Mouse (Mus musculus) midbrain, embryonic 14.5 days (tissue): ENCODE results near the gene Tex2. TPM values are rescaled to one million over a fixed set of nuclear protein-coding genes. Genes with fewer than 3 reads are reported as not detected.

Experiments used
- ATAC-seq: fragments of 200-750 bp; cut with Nextera tagmentation; 2 replicates; pipeline ENCODE4 v1.8.0; 2017; ENCODE audit warnings: moderate number of reproducible peaks, moderate library complexity; ENCODE audit not compliant: low FRiP score, low TSS enrichment
- DNase-seq: peaks from one replicate; pipeline ENCODE4 v3.0.0-alpha.2; 2015
- H3K27ac ChIP-seq: fragments of 300-500 bp; sonication (generic); replicated peaks from 2 replicates; pipeline ENCODE4 v1.5.1; 2014; ENCODE audit warnings: mild to moderate bottlenecking, low read depth, low read length, moderate library complexity
- H3K27me3 ChIP-seq: fragments of 300-500 bp; sonication (generic); 2 replicates; pipeline ENCODE4 v1.6.1; 2014; ENCODE audit warnings: low read length, control low read depth, mixed read lengths; ENCODE audit not compliant: control insufficient read depth, insufficient read depth
- H3K36me3 ChIP-seq: fragments of 300-500 bp; sonication (generic); 2 replicates; pipeline ENCODE4 v1.6.1; 2014; ENCODE audit warnings: low read length, control low read depth; ENCODE audit not compliant: control insufficient read depth, insufficient read depth
- H3K4me1 ChIP-seq: fragments of 300-500 bp; sonication (generic); 2 replicates; pipeline ENCODE4 v1.6.1; 2014; ENCODE audit warnings: mild to moderate bottlenecking, antibody characterized with exemption, low read length, control low read depth; ENCODE audit not compliant: control insufficient read depth, insufficient read depth
- H3K4me2 ChIP-seq: fragments of 300-500 bp; sonication (generic); 2 replicates; pipeline ENCODE4 v1.6.1; 2014; ENCODE audit warnings: mild to moderate bottlenecking, low read length, moderate library complexity
- H3K4me3 ChIP-seq: fragments of 300-500 bp; sonication (generic); replicated peaks from 2 replicates; pipeline ENCODE4 v1.5.1; 2014; ENCODE audit warnings: low read depth, low read length
- H3K9ac ChIP-seq: fragments of 300-500 bp; sonication (generic); replicated peaks from 2 replicates; pipeline ENCODE4 v1.6.1; 2014; ENCODE audit warnings: mild to moderate bottlenecking, low read length, moderate library complexity
- H3K9me3 ChIP-seq: fragments of 300-500 bp; sonication (generic); 2 replicates; pipeline ENCODE4 v1.6.1; 2016; ENCODE audit warnings: low read length, control low read depth, mixed read lengths; ENCODE audit not compliant: control insufficient read depth
- WGBS: fragments of 180-500 bp; shearing (Covaris S2); extraction: QIAGEN DNeasy Blood & Tissue Kit; methylation state at CpG from one replicate; pipeline ENCODE4 v1.1.7; 2014; 5-methylcytosine and 5-hydroxymethylcytosine counted together
- polyA plus RNA-seq: library from polyadenylated mRNA; unstranded; fragments of >200 nt; fragmentation: Nextera tagmentation; extraction: Ambion mirVana; gene quantifications from 2 replicates; pipeline ENCODE4 v1.2.1, GENCODE M21; 2014

Gene Tex2
- polyA plus RNA-seq, 1 experiment from 2014 or later = 29.1 TPM

DNA sequence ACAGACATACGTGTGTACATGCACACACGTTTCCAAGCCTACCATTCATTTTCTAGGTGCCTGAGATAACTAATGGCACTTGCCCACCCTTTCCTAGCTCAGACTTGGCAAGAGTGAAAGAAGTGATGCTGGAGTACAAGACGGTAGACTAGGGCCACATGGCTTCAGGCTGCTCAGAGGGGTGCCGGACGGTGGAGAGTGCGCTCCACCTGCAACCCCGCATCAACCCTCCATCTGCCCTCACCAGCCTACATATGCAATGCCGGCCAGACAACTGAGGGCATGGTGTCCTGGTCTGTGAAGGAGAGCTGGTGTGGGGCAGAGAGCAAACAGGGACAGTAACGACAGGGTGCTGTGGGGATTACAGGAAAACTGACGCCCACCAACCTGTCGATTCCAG lies 22.0 kb downstream of the Tex2 start:
- ATAC-seq = no peak
- Histone ChIP-seq H3K4me3 (no peak overlapping the region), H3K36me3 (no peaks in the 10 kb centered on the region), H3K27ac (no peak overlapping the region), H3K27me3 (no peaks in the 10 kb centered on the region), H3K9ac (no peak overlapping the region), H3K4me2 (no peak overlapping the region), H3K4me1 (no peaks in the 10 kb centered on the region), H3K9me3 (no peaks in the 10 kb centered on the region)
- DNase-seq = no peak
- 93% methylated on average over 11 of the region's 11 CpGs for WGBS

DNA sequence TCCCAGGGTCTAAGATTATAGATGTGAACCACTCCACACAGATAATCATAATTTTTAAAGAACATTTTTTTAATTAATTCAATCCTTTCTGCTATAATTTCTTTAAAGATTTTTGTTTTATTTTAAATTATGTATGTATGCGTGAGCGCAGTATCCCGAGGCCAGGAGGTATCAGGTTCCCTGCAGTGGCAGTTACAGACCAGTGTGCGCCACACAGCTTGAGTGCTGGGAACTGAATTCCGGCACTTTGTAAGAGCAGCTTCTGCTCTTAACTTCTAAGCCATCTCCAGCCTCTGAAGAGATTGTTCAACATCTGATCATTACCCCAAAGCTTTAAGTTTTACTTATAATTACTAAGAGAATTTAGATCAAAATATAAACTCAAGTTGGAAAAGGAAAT lies 23.1 kb downstream of the Tex2 start:
- no peaks in the 10 kb centered on the region for H3K27me3 ChIP-seq
- 44% methylated on average over 5 of the region's 5 CpGs for WGBS
- no peaks in the 10 kb centered on the region for H3K4me1 ChIP-seq
- no peak overlapping the region for H3K4me3 ChIP-seq
- DNase-seq = no peak
- no peak overlapping the region for H3K9ac ChIP-seq
- H3K4me2 ChIP-seq = no peak overlapping the region
- no peaks in the 10 kb centered on the region for H3K36me3 ChIP-seq
- ATAC-seq = no peak
- H3K27ac ChIP-seq = no peak overlapping the region
- H3K9me3 ChIP-seq = no peaks in the 10 kb centered on the region

DNA sequence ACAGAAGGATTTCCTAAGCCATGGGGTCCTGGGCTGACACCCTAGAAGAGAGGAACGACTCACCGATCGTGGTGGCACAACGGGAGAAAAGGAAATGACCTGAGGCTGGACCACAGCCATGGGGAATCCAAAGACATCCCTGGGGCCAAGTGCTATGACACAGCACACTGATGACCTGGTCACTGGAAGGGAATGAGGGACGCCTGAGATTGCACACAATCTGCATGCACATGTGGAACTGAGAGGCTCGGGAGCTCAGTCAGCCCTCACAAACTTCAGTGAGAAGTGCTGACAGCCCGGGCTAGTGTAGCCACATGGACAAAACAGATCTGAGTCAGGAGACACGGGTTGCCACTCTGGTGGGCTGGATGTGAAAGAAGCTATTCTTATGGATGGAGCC lies 24.4 kb downstream of the Tex2 start:
- ATAC-seq (no peak), DNase-seq (no peak)
- Histone ChIP-seq H3K27ac (no peak overlapping the region), H3K36me3 (no peaks in the 10 kb centered on the region), H3K9ac (no peak overlapping the region), H3K4me1 (no peaks in the 10 kb centered on the region), H3K4me2 (no peak overlapping the region), H3K27me3 (no peaks in the 10 kb centered on the region), H3K4me3 (no peak overlapping the region), H3K9me3 (no peaks in the 10 kb centered on the region)
- WGBS = 52% methylated on average over 8 of the region's 8 CpGs

DNA sequence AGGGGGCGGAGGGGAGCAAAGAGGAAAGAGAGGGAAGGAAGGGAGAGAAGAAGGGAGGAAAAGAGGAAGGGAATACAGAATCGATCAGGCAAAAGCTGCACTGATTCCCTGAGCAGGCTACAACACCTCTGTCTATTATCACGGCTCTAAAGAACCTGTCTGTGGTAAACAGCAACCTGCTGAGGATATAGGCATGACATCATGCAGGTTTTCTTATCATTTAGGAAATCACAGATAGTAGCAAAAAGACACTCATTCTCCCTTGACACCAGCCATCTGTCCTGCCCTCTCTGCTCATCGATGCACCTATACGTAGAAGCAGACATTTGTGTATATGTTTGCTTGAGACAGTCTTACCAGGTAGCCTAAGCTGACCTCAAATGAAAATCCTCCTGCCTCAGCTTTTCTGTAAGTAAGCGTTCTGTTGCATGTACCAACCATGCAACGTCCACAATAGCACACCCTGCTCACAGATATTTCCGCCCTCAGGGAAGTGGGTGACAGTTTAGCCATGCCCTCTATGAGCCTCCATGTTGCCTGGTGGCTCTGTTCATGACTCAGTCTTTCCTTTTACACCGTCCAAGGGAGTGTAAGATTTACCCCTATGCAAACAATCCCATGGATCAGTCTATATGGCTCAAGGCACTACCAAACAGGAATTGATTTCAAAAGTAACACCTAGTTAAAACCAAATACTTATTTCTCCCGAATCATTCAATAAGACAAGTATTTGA lies 25.3 kb downstream of the Tex2 start:
- ATAC-seq (no peak), DNase-seq (no peak)
- no peaks in the 10 kb centered on the region for H3K9me3 ChIP-seq
- no peaks in the 10 kb centered on the region for H3K27me3 ChIP-seq
- H3K4me2 ChIP-seq = no peak overlapping the region
- H3K4me1 ChIP-seq = no peaks in the 10 kb centered on the region
- no peak overlapping the region for H3K9ac ChIP-seq
- H3K36me3 ChIP-seq = no peaks in the 10 kb centered on the region
- WGBS = 88% methylated on average over 10 of the region's 10 CpGs
- no peak overlapping the region for H3K4me3 ChIP-seq
- no peak overlapping the region for H3K27ac ChIP-seq

DNA sequence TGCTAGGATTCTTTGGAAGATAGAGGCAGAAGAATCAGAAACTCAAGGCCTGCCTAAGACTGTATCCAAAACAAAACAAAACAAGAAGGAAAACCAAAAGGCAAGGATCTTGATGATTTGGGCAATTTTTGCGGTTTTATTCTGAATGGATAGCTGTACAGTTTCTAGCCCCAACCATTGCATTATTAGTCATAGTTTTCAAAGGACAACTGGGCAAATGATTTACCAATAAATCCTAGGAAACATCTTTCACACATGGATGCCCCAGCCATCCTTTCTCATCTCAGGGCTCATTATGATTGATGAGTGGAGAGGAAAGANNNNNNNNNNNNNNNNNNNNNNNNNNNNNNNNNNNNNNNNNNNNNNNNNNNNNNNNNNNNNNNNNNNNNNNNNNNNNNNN lies 29.4 kb downstream of the Tex2 start:
- ATAC-seq = no peak
- DNase-seq = no peak
- no peaks in the 10 kb centered on the region for H3K4me1 ChIP-seq
- no peaks in the 10 kb centered on the region for H3K36me3 ChIP-seq
- no peak overlapping the region for H3K4me3 ChIP-seq
- no peak overlapping the region for H3K27ac ChIP-seq
- no peak overlapping the region for H3K4me2 ChIP-seq
- H3K9ac ChIP-seq = no peak overlapping the region
- WGBS = 90% methylated on average over 1 of the region's 1 CpGs
- H3K27me3 ChIP-seq = no peaks in the 10 kb centered on the region
- no peaks in the 10 kb centered on the region for H3K9me3 ChIP-seq

DNA sequence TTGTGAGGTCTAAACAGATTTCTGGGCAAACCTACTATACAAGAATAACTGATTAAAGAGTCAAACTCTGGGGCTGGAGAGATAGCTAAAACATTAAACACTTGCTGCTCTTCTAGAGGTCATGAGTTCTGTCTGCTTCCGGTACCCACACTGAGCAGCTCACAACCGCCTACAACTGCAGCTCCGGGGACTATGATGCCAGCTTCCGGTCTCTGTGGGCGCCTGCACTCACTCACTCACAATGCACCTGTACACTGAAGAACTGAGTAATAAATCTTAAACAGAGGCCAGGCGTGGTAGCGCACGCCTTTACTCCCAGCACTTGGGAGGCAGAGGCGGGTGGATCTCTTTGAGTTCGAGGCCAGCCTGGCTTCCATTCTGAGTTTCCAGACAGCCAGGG lies 31.9 kb downstream of the Tex2 start:
- Histone ChIP-seq H3K27me3 (no peaks in the 10 kb centered on the region), H3K4me3 (no peak overlapping the region), H3K36me3 (no peaks in the 10 kb centered on the region), H3K9me3 (no peaks in the 10 kb centered on the region), H3K9ac (no peak overlapping the region), H3K27ac (no peak overlapping the region), H3K4me1 (no peaks in the 10 kb centered on the region), H3K4me2 (no peak overlapping the region)
- ATAC-seq (no peak), DNase-seq (no peak)
- WGBS = 96% methylated on average over 10 of the region's 10 CpGs

DNA sequence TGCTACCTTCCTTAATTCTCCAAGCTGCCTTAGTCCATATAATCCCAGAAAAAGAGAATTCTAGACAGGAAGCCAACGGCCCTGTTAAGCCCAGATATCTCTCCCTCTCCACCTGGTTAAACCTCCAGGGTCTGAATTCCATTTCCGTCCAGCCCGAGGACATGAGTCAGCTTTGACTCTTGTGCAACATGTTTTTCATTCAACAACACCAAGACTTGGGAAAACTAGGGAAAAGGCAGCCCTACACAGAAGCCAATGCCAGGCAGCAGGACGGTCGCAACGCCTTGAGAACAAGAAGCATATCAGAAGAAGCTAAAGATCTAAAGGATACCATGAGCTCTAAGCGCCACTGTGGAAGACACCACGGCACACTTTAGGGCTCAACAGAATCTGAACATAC lies 32.8 kb downstream of the Tex2 start:
- Histone ChIP-seq H3K27ac (no peak overlapping the region), H3K27me3 (no peaks in the 10 kb centered on the region), H3K4me3 (no peak overlapping the region), H3K9me3 (no peaks in the 10 kb centered on the region), H3K9ac (no peak overlapping the region), H3K4me2 (no peak overlapping the region), H3K4me1 (no peaks in the 10 kb centered on the region), H3K36me3 (no peaks in the 10 kb centered on the region)
- WGBS = 95% methylated on average over 8 of the region's 8 CpGs
- DNase-seq (no peak), ATAC-seq (no peak)

DNA sequence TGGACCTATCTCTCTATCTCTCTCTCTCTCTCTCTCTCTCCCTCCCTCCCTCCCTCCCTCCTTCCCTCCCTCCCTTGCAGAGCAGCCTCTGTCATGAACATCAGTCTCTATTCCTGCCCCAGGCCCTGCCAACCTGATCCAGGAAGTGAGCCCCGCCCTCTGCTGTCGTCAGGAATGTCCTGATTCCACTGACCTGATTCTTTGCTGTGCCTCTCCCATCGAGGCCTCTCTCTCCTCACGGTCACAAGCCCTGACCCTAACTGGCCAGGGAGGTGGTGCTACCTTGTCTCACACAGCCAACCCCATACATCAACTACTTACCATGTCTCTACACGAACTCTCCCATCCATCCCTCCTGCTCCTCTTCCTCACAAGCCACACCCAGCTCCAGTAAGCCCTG lies 33.3 kb downstream of the Tex2 start:
- Histone ChIP-seq H3K27ac (no peak overlapping the region), H3K9me3 (no peaks in the 10 kb centered on the region), H3K27me3 (no peaks in the 10 kb centered on the region), H3K4me3 (no peak overlapping the region), H3K4me2 (no peak overlapping the region), H3K36me3 (no peaks in the 10 kb centered on the region), H3K9ac (no peak overlapping the region), H3K4me1 (no peaks in the 10 kb centered on the region)
- ATAC-seq (no peak), DNase-seq (no peak)
- 81% methylated on average over 5 of the region's 5 CpGs for WGBS

DNA sequence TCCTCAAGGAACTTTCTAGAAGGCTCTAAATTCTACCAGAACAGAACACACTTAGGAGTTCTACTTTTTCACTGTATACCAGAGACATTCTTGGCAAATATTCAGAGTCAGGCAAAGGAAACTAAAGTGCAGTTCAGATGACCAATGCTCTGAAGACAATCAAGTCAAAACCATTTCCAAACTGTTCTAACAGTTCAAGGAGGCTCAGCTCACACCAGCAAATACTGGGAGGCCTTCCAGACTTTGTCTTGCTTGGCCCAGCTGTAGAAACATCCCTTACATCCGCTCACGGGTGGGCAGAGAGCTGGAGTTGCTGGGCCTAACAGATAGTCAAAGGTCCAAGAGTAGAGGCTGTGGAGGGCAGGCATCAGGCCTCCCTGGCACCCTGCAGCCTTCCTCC lies 34.1 kb downstream of the Tex2 start:
- H3K4me3 ChIP-seq = no peak overlapping the region
- no peak for ATAC-seq
- H3K27ac ChIP-seq = no peak overlapping the region
- no peaks in the 10 kb centered on the region for H3K27me3 ChIP-seq
- H3K9ac ChIP-seq = no peak overlapping the region
- no peaks in the 10 kb centered on the region for H3K9me3 ChIP-seq
- no peaks in the 10 kb centered on the region for H3K4me1 ChIP-seq
- no peak overlapping the region for H3K4me2 ChIP-seq
- DNase-seq = no peak
- no peaks in the 10 kb centered on the region for H3K36me3 ChIP-seq
- 94% methylated on average over 2 of the region's 2 CpGs for WGBS
